Mouse (Mus musculus): Measurements from ENCODE around the gene Zmat3. TPM values are rescaled to one million over a fixed set of nuclear protein-coding genes. Genes with fewer than 3 reads are reported as not detected.

Zmat3 gene
- total RNA-seq, 2 experiments from 2014 or later, result 13.3 to 14.8 TPM

Other genes starting within 250 kb of the Zmat3 start
- gene Pik3ca, start 31.7 kb upstream of the Zmat3 start, total RNA-seq (2021), result 10 to 100 TPM; 36.0 to 44.2 TPM
- under 1 TPM; 0.39 to 0.61 TPM for gene Kcnmb3, start 126.2 kb upstream of the Zmat3 start, total RNA-seq (2021)
- gene Zfp639, start 144.2 kb upstream of the Zmat3 start, total RNA-seq (2021), result 10 to 100 TPM; 35.2 to 40.1 TPM
- 100 to 1,000 TPM in 1 of 2 experiments, 10 to 100 TPM in 1; 90.5 to 101 TPM for gene Mfn1, start 163.5 kb upstream of the Zmat3 start, total RNA-seq (2021)